Mouse (Mus musculus): ENCODE measurements at regions not wholly inside any gene's neighbourhood (a gene's known extent, or its start where the extent isn't known, plus 50 kb on each side); places are given as distances from the start of the nearest gene placed in this dataset.

DNA sequence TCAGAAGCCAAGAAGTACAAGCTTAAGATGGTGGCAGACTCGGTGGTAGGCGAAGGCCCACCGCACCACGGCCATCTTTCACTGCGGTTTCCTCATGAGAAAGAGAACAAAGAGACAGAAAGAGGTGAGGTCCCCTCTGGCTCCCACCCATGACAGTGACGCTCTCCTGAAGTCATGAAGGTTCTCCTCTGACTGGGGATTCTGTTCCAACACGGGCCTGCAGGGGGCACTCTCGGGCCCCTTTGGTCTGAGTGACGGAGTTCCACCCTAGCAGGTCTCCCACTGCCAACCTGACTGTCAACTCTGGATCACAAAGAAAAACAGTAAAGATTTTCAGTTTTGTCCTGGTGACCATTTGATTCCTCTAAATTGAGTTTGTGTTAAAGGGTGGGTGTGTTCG is 182.9 kb upstream of the Ipo5 start:
- Histone ChIP-seq H3K4me2 (no peak overlapping the region), H3K4me1 (0 out of 2 replicates have a peak, but pooled peaks cover 9% of the 10 kb centered on the region), H3K9ac (no peak overlapping the region), H3K9me3 (replicated peaks) (no peaks in the 10 kb centered on the region), H3K4me3 (no peak overlapping the region), H3K27me3 (replicated peaks) (no peaks in the 10 kb centered on the region), H3K36me3 (no peaks in the 10 kb centered on the region), H3K27ac (no peak overlapping the region)
- no peak for ATAC-seq
- WGBS (ENCODE audit: insufficient replicate concordance): 75% methylated on average over 10 of the region's 10 CpGs

DNA sequence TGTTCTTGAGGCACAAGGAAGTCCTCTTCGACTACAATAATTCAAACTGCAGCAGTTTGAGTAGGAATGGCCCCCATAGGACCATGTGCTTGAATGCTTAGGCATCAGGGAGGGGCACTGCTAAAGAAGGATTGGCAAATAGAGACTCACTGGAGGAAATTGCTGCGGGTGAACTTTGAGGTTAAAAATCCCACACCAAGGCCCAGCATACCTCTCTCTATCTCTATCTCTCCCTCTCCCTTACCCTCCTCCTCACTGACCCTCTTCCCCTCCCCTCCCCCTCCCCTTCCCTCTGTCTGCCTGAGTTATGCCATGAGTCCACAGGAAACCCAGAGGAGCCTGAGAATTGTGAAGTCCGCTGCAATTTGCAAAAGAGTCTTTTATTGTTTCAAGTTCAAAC is 180.8 kb upstream of the Ipo5 start:
- no peaks in the 10 kb centered on the region for H3K9me3 ChIP-seq (replicated peaks)
- WGBS (ENCODE audit: insufficient replicate concordance): 19% methylated on average over 3 of the region's 3 CpGs

DNA sequence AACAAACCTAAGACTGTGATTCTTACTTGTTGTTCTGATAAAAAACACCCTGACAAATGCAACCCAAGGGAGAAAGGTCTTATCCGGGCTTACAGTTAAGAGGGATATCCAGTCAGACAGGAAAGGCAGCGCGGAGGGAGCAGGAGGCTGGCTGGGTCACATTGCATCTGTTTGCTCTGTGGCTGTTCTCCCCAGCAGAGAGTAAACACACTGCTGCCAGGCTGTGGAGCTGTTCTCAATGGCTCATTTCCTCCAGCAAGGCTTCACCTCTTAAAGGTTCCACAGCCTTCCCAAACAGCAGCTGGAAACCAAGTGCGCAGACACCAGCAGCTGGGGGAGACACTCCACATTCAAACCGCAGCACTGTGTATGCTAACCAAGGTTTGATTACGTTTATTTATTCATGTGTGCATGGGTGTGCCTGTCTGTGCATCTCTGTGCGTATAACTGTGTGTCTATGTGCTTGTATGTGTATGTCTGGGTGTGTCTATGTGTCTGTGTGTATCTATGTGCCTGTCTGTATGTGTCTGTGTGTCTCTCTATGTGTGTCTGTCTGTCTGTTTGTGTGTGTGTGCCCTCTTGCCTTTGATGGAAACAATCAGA is 179.2 kb upstream of the Ipo5 start:
- H3K4me2 ChIP-seq: no peak overlapping the region
- 0 out of 2 replicates have a peak, but pooled peaks cover 9% of the 10 kb centered on the region for H3K4me1 ChIP-seq
- H3K27me3 ChIP-seq (replicated peaks): no peaks in the 10 kb centered on the region
- H3K4me3 ChIP-seq: no peak overlapping the region
- WGBS (ENCODE audit: insufficient replicate concordance): 47% methylated on average over 7 of the region's 7 CpGs
- H3K27ac ChIP-seq: no peak overlapping the region
- H3K36me3 ChIP-seq: no peaks in the 10 kb centered on the region
- no peak for ATAC-seq
- H3K9me3 ChIP-seq (replicated peaks): no peaks in the 10 kb centered on the region
- H3K9ac ChIP-seq: no peak overlapping the region

More for the DNA sequence above, 180.8 kb upstream of the Ipo5 start:
- no peak for ATAC-seq
- H3K4me3 ChIP-seq: no peak overlapping the region
- H3K27ac ChIP-seq: no peak overlapping the region
- H3K36me3 ChIP-seq: no peaks in the 10 kb centered on the region
- H3K9ac ChIP-seq: no peak overlapping the region
- 0 out of 2 replicates have a peak, but pooled peaks cover 9% of the 10 kb centered on the region for H3K4me1 ChIP-seq
- H3K4me2 ChIP-seq: no peak overlapping the region
- no peaks in the 10 kb centered on the region for H3K27me3 ChIP-seq (replicated peaks)

DNA sequence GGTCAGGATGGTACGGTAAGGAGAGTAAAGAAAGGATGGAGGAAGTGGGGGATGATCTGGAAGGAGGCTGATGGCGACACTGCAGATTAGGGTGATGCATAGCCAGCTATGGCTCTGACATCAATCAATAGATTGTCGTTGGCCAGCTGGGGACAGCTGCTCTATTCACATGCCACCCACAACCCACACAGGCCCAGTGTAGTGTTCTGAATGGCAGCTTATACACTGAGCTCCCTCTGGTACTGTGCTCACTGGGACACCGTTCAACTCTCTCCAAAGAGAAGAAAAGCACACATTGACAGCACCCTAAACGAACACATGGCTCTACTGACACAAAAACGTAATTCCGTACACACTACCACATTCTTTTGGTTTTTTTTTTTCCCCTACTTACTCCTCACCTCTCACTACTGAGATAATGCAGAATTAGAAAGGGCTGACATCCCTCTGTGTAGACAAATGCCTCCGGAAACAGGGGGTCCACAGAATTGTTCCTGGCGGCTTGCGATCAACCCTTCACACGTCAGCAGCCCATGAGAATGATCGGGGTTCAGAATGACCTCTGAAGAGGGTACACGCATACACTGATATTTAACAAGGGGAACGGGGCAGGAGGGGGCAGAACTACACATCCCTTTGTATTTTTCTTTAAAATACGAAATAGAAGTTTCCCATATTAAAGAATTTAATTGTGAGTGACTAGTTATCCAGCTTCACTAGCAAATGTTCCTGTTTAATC is 178.5 kb upstream of the Ipo5 start:
- H3K9ac ChIP-seq: no peak overlapping the region
- H3K36me3 ChIP-seq: no peaks in the 10 kb centered on the region
- no peak overlapping the region for H3K4me3 ChIP-seq
- ATAC-seq: no peak
- 64% methylated on average over 15 of the region's 15 CpGs for WGBS (ENCODE audit: insufficient replicate concordance)
- 0 out of 2 replicates have a peak, but pooled peaks cover 9% of the 10 kb centered on the region for H3K4me1 ChIP-seq
- no peak overlapping the region for H3K4me2 ChIP-seq
- no peaks in the 10 kb centered on the region for H3K9me3 ChIP-seq (replicated peaks)
- H3K27me3 ChIP-seq (replicated peaks): no peaks in the 10 kb centered on the region
- H3K27ac ChIP-seq: no peak overlapping the region

DNA sequence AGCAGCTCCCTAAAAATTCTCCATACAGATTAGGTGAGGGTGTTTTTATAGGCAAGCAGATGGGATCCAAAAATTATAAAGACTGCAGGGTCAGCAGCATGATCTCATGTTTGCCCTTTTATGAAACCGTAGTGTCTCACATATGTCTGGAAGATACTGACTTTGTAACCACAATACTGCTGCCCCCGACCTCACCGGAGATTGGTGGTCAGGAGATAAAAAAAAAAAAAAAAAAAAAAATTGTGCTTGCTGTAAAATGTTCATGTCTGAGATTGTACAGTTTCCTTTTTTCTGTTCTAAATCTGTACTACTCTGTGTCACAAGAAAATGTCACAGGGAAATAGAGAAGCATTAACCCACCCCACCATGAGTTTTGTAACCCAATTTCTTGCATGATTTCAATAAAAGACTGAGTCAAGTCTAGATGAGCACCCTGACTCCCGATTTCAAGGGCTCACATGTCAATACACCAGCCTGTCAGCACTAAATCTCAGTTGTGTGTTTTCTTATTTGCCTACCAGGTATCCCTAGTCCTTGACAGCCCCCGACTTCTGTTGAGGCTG is 169.5 kb upstream of the Ipo5 start:
- H3K4me1 ChIP-seq: no peaks in the 10 kb centered on the region
- no peak overlapping the region for H3K27ac ChIP-seq
- WGBS (ENCODE audit: insufficient replicate concordance): 38% methylated on average over 5 of the region's 5 CpGs
- H3K4me3 ChIP-seq: no peak overlapping the region
- H3K9ac ChIP-seq: no peak overlapping the region
- no peak for ATAC-seq
- no peaks in the 10 kb centered on the region for H3K27me3 ChIP-seq (replicated peaks)
- no peaks in the 10 kb centered on the region for H3K36me3 ChIP-seq
- no peaks in the 10 kb centered on the region for H3K9me3 ChIP-seq (replicated peaks)
- H3K4me2 ChIP-seq: no peak overlapping the region

DNA sequence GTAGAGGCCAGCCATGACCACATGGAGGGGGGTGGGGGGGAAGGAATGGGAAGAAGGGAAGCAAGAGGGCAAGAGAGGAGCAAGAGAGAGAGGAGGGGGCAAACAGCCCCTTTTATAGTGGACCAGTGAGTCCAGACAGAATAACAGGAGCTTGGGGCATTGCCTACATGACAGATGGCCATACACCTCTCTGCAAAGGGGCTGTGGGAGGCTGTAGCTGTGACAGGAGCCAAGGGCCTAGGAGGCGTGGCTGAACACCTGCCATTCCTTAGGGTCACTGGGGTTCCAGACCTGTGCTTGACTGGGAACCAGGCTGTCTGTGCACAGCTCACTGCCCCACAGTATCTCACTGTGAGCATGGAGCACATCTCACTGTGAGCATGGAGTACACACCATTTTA is 157.0 kb upstream of the Ipo5 start:
- ATAC-seq: no peak
- no peaks in the 10 kb centered on the region for H3K27me3 ChIP-seq (replicated peaks)
- no peak overlapping the region for H3K4me3 ChIP-seq
- H3K4me1 ChIP-seq: no peaks in the 10 kb centered on the region
- no peaks in the 10 kb centered on the region for H3K9me3 ChIP-seq (replicated peaks)
- H3K36me3 ChIP-seq: no peaks in the 10 kb centered on the region
- no peak overlapping the region for H3K4me2 ChIP-seq
- H3K27ac ChIP-seq: no peak overlapping the region
- WGBS (ENCODE audit: insufficient replicate concordance): 53% methylated on average over 1 of the region's 1 CpGs
- H3K9ac ChIP-seq: no peak overlapping the region

DNA sequence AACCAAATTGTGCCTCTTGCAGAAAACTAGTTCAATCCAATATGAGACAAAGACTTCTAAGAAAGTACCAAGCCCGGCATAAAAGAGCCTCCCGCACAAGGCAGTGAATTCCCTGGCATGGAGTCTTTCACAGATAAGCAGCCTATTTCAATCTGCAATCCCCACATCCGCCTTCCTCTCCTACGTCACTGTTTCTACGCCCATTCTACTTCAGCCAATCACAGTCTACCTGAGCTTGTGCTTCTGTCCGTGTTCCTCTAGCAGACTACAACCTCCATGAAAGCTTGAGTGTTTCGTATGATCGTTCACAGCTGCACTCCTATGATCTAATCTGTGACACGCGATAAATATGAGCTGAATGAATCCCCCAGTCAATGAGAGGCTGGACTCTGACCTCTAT is 155.6 kb upstream of the Ipo5 start:
- no peak overlapping the region for H3K27ac ChIP-seq
- no peaks in the 10 kb centered on the region for H3K27me3 ChIP-seq (replicated peaks)
- H3K9me3 ChIP-seq (replicated peaks): no peaks in the 10 kb centered on the region
- no peak overlapping the region for H3K9ac ChIP-seq
- H3K4me1 ChIP-seq: no peaks in the 10 kb centered on the region
- H3K4me3 ChIP-seq: no peak overlapping the region
- no peak overlapping the region for H3K4me2 ChIP-seq
- WGBS (ENCODE audit: insufficient replicate concordance): 67% methylated on average over 10 of the region's 10 CpGs
- no peak for ATAC-seq
- H3K36me3 ChIP-seq: no peaks in the 10 kb centered on the region

DNA sequence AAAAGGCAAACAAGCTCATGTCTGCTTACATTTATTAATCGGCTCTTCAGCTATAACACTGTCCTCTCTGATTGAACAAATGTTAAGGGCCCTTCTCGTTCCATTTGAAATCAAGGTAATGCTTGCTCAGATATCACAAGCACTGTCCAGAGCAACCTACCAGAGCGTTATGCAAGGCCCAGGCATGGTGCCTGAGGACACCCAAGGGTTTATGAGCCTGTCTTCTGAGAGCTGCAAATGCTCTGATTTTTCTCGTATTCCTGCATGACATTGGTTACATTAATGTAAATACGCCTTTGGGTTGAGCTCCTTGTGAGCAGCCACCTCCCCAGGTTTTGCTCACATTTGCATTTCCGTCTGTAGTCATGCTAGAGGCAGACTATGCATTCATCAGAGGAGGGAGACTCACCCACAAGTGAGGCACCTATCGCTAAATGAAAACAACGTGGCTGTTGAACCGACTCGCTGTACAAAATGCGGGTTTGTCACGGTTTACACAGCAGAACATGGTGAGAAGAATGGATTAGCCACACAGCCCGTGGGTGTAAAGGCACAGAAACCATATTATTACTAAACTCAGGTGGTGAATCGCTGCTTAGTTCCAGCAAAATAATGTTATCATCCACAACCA is 152.7 kb upstream of the Ipo5 start:
- H3K9me3 ChIP-seq (replicated peaks): no peaks in the 10 kb centered on the region
- H3K4me3 ChIP-seq: no peak overlapping the region
- no peaks in the 10 kb centered on the region for H3K36me3 ChIP-seq
- H3K27me3 ChIP-seq (replicated peaks): no peaks in the 10 kb centered on the region
- H3K4me1 ChIP-seq: no peaks in the 10 kb centered on the region
- 67% methylated on average over 14 of the region's 14 CpGs for WGBS (ENCODE audit: insufficient replicate concordance)
- no peak overlapping the region for H3K4me2 ChIP-seq
- H3K27ac ChIP-seq: no peak overlapping the region
- no peak for ATAC-seq
- no peak overlapping the region for H3K9ac ChIP-seq

DNA sequence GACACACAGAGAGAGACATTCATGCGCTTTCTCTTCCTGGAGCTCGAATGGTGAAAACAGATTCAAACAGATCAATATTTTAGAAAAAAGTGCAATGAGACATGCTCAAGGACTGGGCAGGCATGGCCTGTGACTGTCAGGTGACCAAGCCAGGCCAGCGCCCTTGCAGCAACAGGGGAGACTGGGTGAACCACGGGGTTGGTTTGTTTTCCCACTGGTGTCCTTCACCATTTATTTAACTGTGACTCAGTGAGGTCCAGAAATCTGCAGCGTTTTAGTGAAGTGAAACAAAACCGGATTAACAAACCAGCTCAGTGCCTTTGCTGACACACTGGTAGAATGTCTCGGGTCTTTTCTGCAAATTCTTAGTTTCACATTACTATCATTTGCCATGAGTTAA is 148.9 kb upstream of the Ipo5 start:
- no peak overlapping the region for H3K9ac ChIP-seq
- H3K27me3 ChIP-seq (replicated peaks): no peaks in the 10 kb centered on the region
- no peak overlapping the region for H3K27ac ChIP-seq
- no peaks in the 10 kb centered on the region for H3K4me1 ChIP-seq
- no peaks in the 10 kb centered on the region for H3K9me3 ChIP-seq (replicated peaks)
- H3K36me3 ChIP-seq: no peaks in the 10 kb centered on the region
- WGBS (ENCODE audit: insufficient replicate concordance): 60% methylated on average over 7 of the region's 7 CpGs
- no peak overlapping the region for H3K4me2 ChIP-seq
- ATAC-seq: peak; percentile 65; the same call in 1 of the 2 replicates
- H3K4me3 ChIP-seq: no peak overlapping the region

DNA sequence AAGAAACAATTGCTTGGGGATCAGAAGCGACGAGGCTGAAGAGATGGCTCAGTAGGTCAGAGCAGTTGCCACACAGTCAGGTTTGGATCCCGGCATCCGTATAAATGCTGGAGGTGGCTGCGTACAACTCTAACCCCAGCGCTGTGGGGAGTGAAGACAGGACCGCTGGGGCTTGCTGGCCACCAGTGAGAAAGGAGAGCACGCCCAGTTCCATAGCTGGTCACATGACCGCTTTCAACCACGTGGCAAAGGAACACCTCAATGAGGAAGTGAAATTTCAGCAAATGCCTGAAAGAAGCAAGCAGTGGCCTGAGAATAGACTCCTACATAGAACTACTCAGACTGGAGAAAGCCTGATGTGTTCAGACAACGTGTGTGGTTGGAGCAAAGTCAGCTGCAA is 148.3 kb upstream of the Ipo5 start:
- H3K9ac ChIP-seq: no peak overlapping the region
- no peak overlapping the region for H3K27ac ChIP-seq
- H3K4me3 ChIP-seq: no peak overlapping the region
- H3K27me3 ChIP-seq (replicated peaks): no peaks in the 10 kb centered on the region
- WGBS (ENCODE audit: insufficient replicate concordance): 71% methylated on average over 11 of the region's 11 CpGs
- no peak overlapping the region for H3K4me2 ChIP-seq
- no peak for ATAC-seq
- no peaks in the 10 kb centered on the region for H3K36me3 ChIP-seq
- no peaks in the 10 kb centered on the region for H3K4me1 ChIP-seq
- H3K9me3 ChIP-seq (replicated peaks): no peaks in the 10 kb centered on the region

DNA sequence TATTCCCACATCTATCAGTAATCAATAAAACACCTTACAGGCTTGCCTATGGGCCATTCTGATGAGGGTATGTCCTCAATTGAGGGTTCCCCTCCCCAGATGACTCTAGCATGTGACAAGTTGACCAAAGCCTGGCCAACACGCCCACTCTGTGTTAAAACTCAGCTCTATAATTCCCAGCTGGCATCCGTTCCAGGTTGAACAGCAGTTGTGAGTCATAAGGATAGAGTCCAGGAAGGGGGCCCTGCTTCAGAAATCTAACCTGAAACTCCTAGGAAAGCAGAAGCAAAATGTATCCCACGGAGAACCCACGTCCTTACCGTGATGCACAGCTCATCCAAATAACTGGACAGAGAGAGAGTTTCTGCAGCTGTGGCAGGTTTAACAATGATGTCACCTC is 147.2 kb upstream of the Ipo5 start:
- no peak for ATAC-seq
- 83% methylated on average over 5 of the region's 5 CpGs for WGBS (ENCODE audit: insufficient replicate concordance)
- H3K36me3 ChIP-seq: no peaks in the 10 kb centered on the region
- H3K9me3 ChIP-seq (replicated peaks): no peaks in the 10 kb centered on the region
- no peak overlapping the region for H3K27ac ChIP-seq
- H3K4me3 ChIP-seq: no peak overlapping the region
- H3K27me3 ChIP-seq (replicated peaks): no peaks in the 10 kb centered on the region
- H3K4me1 ChIP-seq: no peaks in the 10 kb centered on the region
- H3K4me2 ChIP-seq: no peak overlapping the region
- no peak overlapping the region for H3K9ac ChIP-seq

DNA sequence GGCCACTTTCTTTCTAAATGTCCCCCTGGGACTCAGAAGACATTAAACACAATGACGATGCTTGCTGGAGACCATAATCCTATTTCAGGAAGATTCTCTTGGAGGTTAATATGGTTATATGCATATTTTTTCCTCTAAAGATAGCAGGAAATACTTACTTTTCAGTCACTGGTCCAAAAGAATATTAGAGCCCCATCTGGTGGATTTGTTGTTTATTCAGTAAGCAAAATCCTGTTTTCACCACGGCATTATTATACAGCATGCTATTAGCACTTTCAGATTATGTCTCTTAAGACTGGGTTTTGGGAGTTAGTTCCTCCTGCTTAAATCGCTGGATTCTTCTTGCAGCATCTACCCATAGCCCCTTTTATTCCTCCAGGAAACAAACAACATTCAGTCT is 146.6 kb upstream of the Ipo5 start:
- no peak overlapping the region for H3K27ac ChIP-seq
- H3K9me3 ChIP-seq (replicated peaks): no peaks in the 10 kb centered on the region
- no peak overlapping the region for H3K4me3 ChIP-seq
- no peak overlapping the region for H3K9ac ChIP-seq
- H3K36me3 ChIP-seq: no peaks in the 10 kb centered on the region
- no peaks in the 10 kb centered on the region for H3K27me3 ChIP-seq (replicated peaks)
- no peak for ATAC-seq
- H3K4me2 ChIP-seq: no peak overlapping the region
- H3K4me1 ChIP-seq: no peaks in the 10 kb centered on the region
- WGBS (ENCODE audit: insufficient replicate concordance): 62% methylated on average over 3 of the region's 3 CpGs
